Mouse (Mus musculus): ENCODE measurements around the gene Rbm8a.

Gene Rbm8a

GRCm38 (mm10) chr3:96629729-96630600, at the start of gene Rbm8a:
TSS of gene Rbm8a (plus strand) at chr3:96629933.
- DNase-seq = peak; percentile 85 to 92

GRCm38 (mm10) chr3:96581141-96581540, 48.6 kb upstream of the Rbm8a start:
- DNase-seq = no peak

GRCm38 (mm10) chr3:96581771-96582515, 47.8 kb upstream of the Rbm8a start:
- DNase-seq = no peak

GRCm38 (mm10) chr3:96583386-96583785, 46.3 kb upstream of the Rbm8a start:
- DNase-seq = no peak

GRCm38 (mm10) chr3:96590657-96591056, 39.1 kb upstream of the Rbm8a start:
- DNase-seq = no peak

GRCm38 (mm10) chr3:96593374-96593773, 36.4 kb upstream of the Rbm8a start:
- DNase-seq = no peak

GRCm38 (mm10) chr3:96593790-96594560, 35.8 kb upstream of the Rbm8a start, which contains the start of gene Polr3gl:
TSS of gene Polr3gl (minus strand) at chr3:96594181.
- peak; percentile 90 to 92 for DNase-seq

GRCm38 (mm10) chr3:96594851-96595250, 34.9 kb upstream of the Rbm8a start:
- DNase-seq = no peak

GRCm38 (mm10) chr3:96595661-96596060, 34.1 kb upstream of the Rbm8a start:
- no peak for DNase-seq

GRCm38 (mm10) chr3:96596228-96596707, 33.5 kb upstream of the Rbm8a start, which contains the start of gene Ankrd34a:
TSS of gene Ankrd34a (plus strand) at chr3:96596636.
- DNase-seq = no peak

- DNase-seq = no peak
Observed at GRCm38 (mm10) chr3:96596855-96597254, 32.9 kb upstream of the Rbm8a start.

- no peak for DNase-seq
Observed at GRCm38 (mm10) chr3:96597435-96597891, 32.3 kb upstream of the Rbm8a start.

GRCm38 (mm10) chr3:96598156-96599068, 31.3 kb upstream of the Rbm8a start:
- DNase-seq = peak in 1 of 2 experiments; percentile 36

GRCm38 (mm10) chr3:96599069-96599393, 30.7 kb upstream of the Rbm8a start:
- no peak for DNase-seq

- DNase-seq = no peak
Observed at GRCm38 (mm10) chr3:96599411-96599810, 30.3 kb upstream of the Rbm8a start.

- peak; percentile 75 to 79 for DNase-seq
Observed at GRCm38 (mm10) chr3:96600639-96601250, 29.0 kb upstream of the Rbm8a start, which contains the start of gene Lix1l. TSS of gene Lix1l (plus strand) at chr3:96601149.

GRCm38 (mm10) chr3:96601251-96601787, 28.4 kb upstream of the Rbm8a start:
- peak; percentile 12 to 29 for DNase-seq

- no peak for DNase-seq
Observed at GRCm38 (mm10) chr3:96601941-96602703, 27.6 kb upstream of the Rbm8a start.

GRCm38 (mm10) chr3:96602704-96603084, 27.0 kb upstream of the Rbm8a start:
- DNase-seq = no peak

GRCm38 (mm10) chr3:96603311-96603710, 26.4 kb upstream of the Rbm8a start:
- DNase-seq = no peak
